Mouse (Mus musculus): ENCODE measurements at regions not wholly inside any gene's neighbourhood (a gene's known extent, or its start where the extent isn't known, plus 50 kb on each side); places are given as distances from the start of the nearest gene placed in this dataset.

GRCm38 (mm10) chr13:47444876-47445275 lies 322.4 kb downstream of the Rnf144b start:
- Histone ChIP-seq H3K27me3 (ENCODE audit: control insufficient read depth, insufficient read depth, low read length) (no peaks in the 10 kb centered on the region), H3K4me1 (ENCODE audit: control insufficient read depth, insufficient read depth, insufficient read length, low read length) (no peaks in the 10 kb centered on the region), H3K27ac (ENCODE audit: insufficient read depth, low read depth, low read length) (no peak overlapping the region), H3K4me3 (ENCODE audit: low read depth, low read length) (no peak overlapping the region), H3K36me3 (ENCODE audit: control insufficient read depth, insufficient read depth, low read length) (no peaks in the 10 kb centered on the region)
- WGBS, result 86% methylated on average over 3 of the region's 3 CpGs
- no peak for TF ChIP-seq POLR2A (IDR thresholded peaks at IDR 0.05; ENCODE audit: low read depth, low read length)
- TF ChIP-seq CTCF (IDR thresholded peaks at IDR 0.05; ENCODE audit: extremely low read depth, insufficient read length, insufficient replicate concordance, low read depth, low read length), result no peak

GRCm38 (mm10) chr13:47452186-47452760 lies 329.8 kb downstream of the Rnf144b start:
- no peak for TF ChIP-seq CTCF (IDR thresholded peaks at IDR 0.05; ENCODE audit: extremely low read depth, insufficient read length, insufficient replicate concordance, low read depth, low read length)
- TF ChIP-seq POLR2A (IDR thresholded peaks at IDR 0.05; ENCODE audit: low read depth, low read length), result no peak
- Histone ChIP-seq H3K4me3 (ENCODE audit: low read depth, low read length) (no peak overlapping the region), H3K27ac (ENCODE audit: insufficient read depth, low read depth, low read length) (no peak overlapping the region), H3K27me3 (ENCODE audit: control insufficient read depth, insufficient read depth, low read length) (no peaks in the 10 kb centered on the region), H3K36me3 (ENCODE audit: control insufficient read depth, insufficient read depth, low read length) (no peaks in the 10 kb centered on the region), H3K4me1 (ENCODE audit: control insufficient read depth, insufficient read depth, insufficient read length, low read length) (no peaks in the 10 kb centered on the region)
- 55% methylated on average over 17 of the region's 17 CpGs for WGBS

DNA sequence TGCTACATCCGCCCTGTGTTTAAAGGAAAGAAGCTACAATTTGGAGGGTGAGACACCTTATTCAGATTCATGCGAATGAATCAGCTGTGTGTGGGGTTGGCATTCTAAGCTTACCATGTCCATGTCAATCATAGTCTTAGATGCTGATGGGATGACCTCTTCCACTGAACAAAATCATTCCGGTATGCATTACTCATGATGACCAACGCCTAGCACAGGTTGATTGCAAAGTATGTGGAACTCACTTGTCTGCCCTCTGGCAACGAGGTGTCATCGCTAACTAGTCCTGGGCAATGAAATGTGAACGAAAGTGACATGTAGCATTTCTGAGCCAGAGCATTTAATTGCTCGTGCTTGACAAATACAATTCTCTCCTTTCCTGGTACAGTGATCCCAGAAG lies 339.7 kb downstream of the Rnf144b start:
- H3K4me3 ChIP-seq (ENCODE audit: low read depth, low read length), result no peak overlapping the region
- TF ChIP-seq POLR2A (IDR thresholded peaks at IDR 0.05; ENCODE audit: low read depth, low read length), result no peak
- no peak for TF ChIP-seq CTCF (IDR thresholded peaks at IDR 0.05; ENCODE audit: extremely low read depth, insufficient read length, insufficient replicate concordance, low read depth, low read length)
- no peaks in the 10 kb centered on the region for H3K27me3 ChIP-seq (ENCODE audit: control insufficient read depth, insufficient read depth, low read length)
- H3K27ac ChIP-seq (ENCODE audit: insufficient read depth, low read depth, low read length), result no peak overlapping the region
- no peaks in the 10 kb centered on the region for H3K4me1 ChIP-seq (ENCODE audit: control insufficient read depth, insufficient read depth, insufficient read length, low read length)
- 84% methylated on average over 8 of the region's 8 CpGs for WGBS
- no peaks in the 10 kb centered on the region for H3K36me3 ChIP-seq (ENCODE audit: control insufficient read depth, insufficient read depth, low read length)

DNA sequence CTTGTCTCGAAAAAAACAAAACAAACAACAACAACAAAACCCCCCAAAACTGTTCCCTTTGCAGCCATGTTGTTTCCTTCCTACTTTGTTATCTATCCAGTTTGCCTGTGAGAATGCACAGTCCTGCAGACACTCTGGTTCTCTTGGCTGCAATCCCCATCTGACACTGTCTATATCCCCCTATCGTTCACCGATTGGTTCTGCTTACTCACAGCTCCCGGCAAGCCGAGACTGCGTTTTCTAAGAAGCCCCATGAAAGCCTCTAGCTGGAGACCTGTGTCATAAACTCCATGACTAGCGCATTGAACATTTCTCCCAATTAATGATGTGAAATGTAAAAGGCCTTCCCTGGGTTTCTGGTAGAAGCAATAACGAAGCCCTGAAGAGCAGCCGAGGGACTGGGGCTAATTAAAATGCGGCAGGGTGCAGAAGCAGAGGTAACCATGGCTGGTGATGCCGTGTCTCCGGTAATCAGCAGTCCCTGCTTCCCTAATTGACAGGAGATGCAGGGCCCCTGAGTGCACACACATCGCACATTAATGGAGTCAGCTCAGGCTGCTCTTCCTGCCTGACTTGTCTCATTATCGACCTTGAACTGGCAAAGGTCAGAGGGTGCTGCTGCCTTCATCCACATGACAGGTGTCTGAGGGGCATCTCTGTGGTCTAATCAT lies 349.2 kb downstream of the Rnf144b start:
- Histone ChIP-seq H3K4me3 (ENCODE audit: low read depth, low read length) (no peak overlapping the region), H3K27ac (ENCODE audit: insufficient read depth, low read depth, low read length) (no peak overlapping the region), H3K27me3 (ENCODE audit: control insufficient read depth, insufficient read depth, low read length) (no peaks in the 10 kb centered on the region), H3K36me3 (ENCODE audit: control insufficient read depth, insufficient read depth, low read length) (no peaks in the 10 kb centered on the region), H3K4me1 (ENCODE audit: control insufficient read depth, insufficient read depth, insufficient read length, low read length) (no peaks in the 10 kb centered on the region)
- WGBS, result 75% methylated on average over 14 of the region's 14 CpGs
- TF ChIP-seq CTCF (IDR thresholded peaks at IDR 0.05; ENCODE audit: extremely low read depth, insufficient read length, insufficient replicate concordance, low read depth, low read length) (no peak), POLR2A (IDR thresholded peaks at IDR 0.05; ENCODE audit: low read depth, low read length) (no peak)

DNA sequence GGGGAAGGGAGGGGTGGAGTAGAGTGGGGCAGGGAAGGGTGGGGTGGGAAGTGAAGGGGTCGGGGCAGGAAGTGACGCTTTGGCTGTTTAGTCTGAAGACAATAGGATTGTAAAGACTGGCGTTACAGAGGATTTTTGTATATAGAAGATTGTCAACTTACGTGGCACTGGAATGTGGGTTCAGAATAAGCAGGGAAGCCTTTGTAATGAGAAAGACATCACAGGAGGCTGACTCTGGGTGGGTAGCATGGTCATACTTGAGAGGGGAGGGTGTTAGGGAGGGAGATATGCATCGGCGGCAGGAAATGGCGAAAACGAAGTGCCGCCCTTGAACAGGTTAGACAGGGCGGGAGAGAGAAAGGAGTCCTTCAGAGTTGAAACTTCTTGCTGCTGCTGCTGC lies 357.7 kb downstream of the Rnf144b start:
- Histone ChIP-seq H3K36me3 (ENCODE audit: control insufficient read depth, insufficient read depth, low read length) (no peaks in the 10 kb centered on the region), H3K4me1 (ENCODE audit: control insufficient read depth, insufficient read depth, insufficient read length, low read length) (no peaks in the 10 kb centered on the region), H3K4me3 (ENCODE audit: low read depth, low read length) (no peak overlapping the region), H3K27ac (ENCODE audit: insufficient read depth, low read depth, low read length) (no peak overlapping the region), H3K27me3 (ENCODE audit: control insufficient read depth, insufficient read depth, low read length) (no peaks in the 10 kb centered on the region)
- WGBS, result 78% methylated on average over 10 of the region's 10 CpGs
- TF ChIP-seq CTCF (IDR thresholded peaks at IDR 0.05; ENCODE audit: extremely low read depth, insufficient read length, insufficient replicate concordance, low read depth, low read length) (no peak), POLR2A (IDR thresholded peaks at IDR 0.05; ENCODE audit: low read depth, low read length) (no peak)

DNA sequence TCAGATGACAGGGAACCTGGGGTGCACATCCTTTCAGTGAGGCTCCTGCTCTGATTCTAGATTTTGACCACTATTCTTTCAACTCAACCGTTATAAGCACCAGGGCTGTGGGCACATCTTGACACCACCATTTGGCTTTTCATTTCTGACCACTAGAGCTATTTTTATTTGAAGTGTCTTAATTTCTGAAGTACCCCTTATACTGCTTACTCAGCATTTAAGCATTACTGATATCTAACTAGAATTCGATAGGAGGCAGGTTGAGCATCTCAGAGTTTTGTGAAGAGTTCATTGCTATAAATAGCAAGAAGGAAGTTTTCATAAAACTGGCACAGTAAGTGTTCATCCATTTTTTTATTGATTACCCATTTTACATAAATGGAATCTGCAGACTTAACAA lies 362.4 kb downstream of the Rnf144b start:
- H3K27ac ChIP-seq (ENCODE audit: insufficient read depth, low read depth, low read length), result no peak overlapping the region
- H3K4me1 ChIP-seq (ENCODE audit: control insufficient read depth, insufficient read depth, insufficient read length, low read length), result no peaks in the 10 kb centered on the region
- no peak for TF ChIP-seq CTCF (IDR thresholded peaks at IDR 0.05; ENCODE audit: extremely low read depth, insufficient read length, insufficient replicate concordance, low read depth, low read length)
- TF ChIP-seq POLR2A (IDR thresholded peaks at IDR 0.05; ENCODE audit: low read depth, low read length), result no peak
- WGBS, result 89% methylated on average over 2 of the region's 2 CpGs
- no peaks in the 10 kb centered on the region for H3K27me3 ChIP-seq (ENCODE audit: control insufficient read depth, insufficient read depth, low read length)
- H3K36me3 ChIP-seq (ENCODE audit: control insufficient read depth, insufficient read depth, low read length), result no peaks in the 10 kb centered on the region
- H3K4me3 ChIP-seq (ENCODE audit: low read depth, low read length), result no peak overlapping the region

DNA sequence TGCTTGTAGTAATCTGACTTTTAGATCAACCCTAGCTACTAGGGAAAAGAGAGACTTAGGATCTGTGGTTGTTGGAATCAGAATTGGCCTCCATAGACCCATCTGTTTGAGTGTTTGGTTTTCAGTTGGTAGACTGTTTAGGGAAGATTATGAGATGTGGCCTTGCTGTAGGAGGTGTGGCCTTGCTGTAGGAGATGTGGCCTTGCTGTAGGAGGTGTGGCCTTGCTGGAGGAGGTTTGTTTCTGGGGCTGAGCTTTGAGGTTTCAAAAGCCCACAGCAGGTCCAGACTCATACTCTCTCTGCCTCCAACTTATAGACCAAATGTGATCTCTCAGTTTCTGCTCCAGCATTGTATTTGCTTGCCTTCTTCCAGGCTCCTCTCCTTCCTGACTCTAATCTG lies 363.7 kb downstream of the Rnf144b start:
- no peak overlapping the region for H3K27ac ChIP-seq (ENCODE audit: insufficient read depth, low read depth, low read length)
- TF ChIP-seq POLR2A (IDR thresholded peaks at IDR 0.05; ENCODE audit: low read depth, low read length) (no peak), CTCF (IDR thresholded peaks at IDR 0.05; ENCODE audit: extremely low read depth, insufficient read length, insufficient replicate concordance, low read depth, low read length) (no peak)
- H3K4me1 ChIP-seq (ENCODE audit: control insufficient read depth, insufficient read depth, insufficient read length, low read length), result no peaks in the 10 kb centered on the region
- H3K27me3 ChIP-seq (ENCODE audit: control insufficient read depth, insufficient read depth, low read length), result no peaks in the 10 kb centered on the region
- H3K36me3 ChIP-seq (ENCODE audit: control insufficient read depth, insufficient read depth, low read length), result no peaks in the 10 kb centered on the region
- no peak overlapping the region for H3K4me3 ChIP-seq (ENCODE audit: low read depth, low read length)

All from small intestine, adult 2 months (tissue).